Mouse (Mus musculus): ENCODE data around the gene Camsap2.

GRCm38 (mm10) chr1:136325933-136326332 is 20.0 kb downstream of the Camsap2 start:
- no peak for TF ChIP-seq POLR2A (IDR thresholded peaks at IDR 0.05; ENCODE audit: low read depth, low read length)
- TF ChIP-seq CTCF (IDR thresholded peaks at IDR 0.05; ENCODE audit: extremely low read depth, insufficient read length, insufficient replicate concordance, low read depth, low read length): no peak

All from small intestine, adult 2 months (tissue).